Mouse (Mus musculus): ENCODE data around the gene Gm10964. TPM values are rescaled to one million over a fixed set of nuclear protein-coding genes. Genes with fewer than 3 reads are reported as not detected.

The Gm10964 gene
- total and polyA plus RNA-seq, 2 experiments from 2014 or later: not detected

DNA sequence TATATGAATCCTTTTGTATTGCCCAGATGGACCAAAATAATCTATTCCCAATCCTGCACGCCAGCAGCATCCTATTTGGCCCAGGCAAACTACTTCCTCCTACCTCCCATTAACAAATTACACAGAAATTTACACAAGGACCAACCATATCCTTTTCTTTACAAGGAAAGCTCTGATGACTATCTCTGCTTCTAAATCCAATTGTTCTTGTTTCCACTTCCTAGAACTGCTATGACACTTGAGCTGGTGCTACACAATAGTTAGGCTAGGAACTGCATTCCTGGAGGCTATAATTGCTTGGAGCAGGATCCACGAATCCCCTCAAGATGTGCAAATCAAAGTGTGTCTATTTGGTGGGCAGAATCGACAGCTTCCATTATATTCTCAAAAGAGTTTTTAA is 27.6 kb downstream of the Gm10964 start:
- ATAC-seq (no peak), DNase-seq (no peak)
- H3K36me3 ChIP-seq (ENCODE audit: insufficient read depth): peaks cover 13% of the 10 kb centered on the region; the same call in 1 of the 2 replicates
- H3K9ac ChIP-seq: no peak overlapping the region
- no peak overlapping the region for H3K27ac ChIP-seq (ENCODE audit: low read depth, low read length)
- H3K4me3 ChIP-seq (ENCODE audit: low read depth, low read length): no peak overlapping the region
- no peak for TF ChIP-seq CTCF (IDR thresholded peaks at IDR 0.05; ENCODE audit: low read depth)
- no peaks in the 10 kb centered on the region for H3K4me1 ChIP-seq (ENCODE audit: insufficient read depth)
- 64% methylated on average over 3 of the region's 3 CpGs for WGBS
- H3K9me3 ChIP-seq (ENCODE audit: low read length): no peaks in the 10 kb centered on the region
- no peak overlapping the region for H3K4me2 ChIP-seq (ENCODE audit: low read depth)
- H3K27me3 ChIP-seq (ENCODE audit: insufficient read depth, low read length): no peaks in the 10 kb centered on the region

DNA sequence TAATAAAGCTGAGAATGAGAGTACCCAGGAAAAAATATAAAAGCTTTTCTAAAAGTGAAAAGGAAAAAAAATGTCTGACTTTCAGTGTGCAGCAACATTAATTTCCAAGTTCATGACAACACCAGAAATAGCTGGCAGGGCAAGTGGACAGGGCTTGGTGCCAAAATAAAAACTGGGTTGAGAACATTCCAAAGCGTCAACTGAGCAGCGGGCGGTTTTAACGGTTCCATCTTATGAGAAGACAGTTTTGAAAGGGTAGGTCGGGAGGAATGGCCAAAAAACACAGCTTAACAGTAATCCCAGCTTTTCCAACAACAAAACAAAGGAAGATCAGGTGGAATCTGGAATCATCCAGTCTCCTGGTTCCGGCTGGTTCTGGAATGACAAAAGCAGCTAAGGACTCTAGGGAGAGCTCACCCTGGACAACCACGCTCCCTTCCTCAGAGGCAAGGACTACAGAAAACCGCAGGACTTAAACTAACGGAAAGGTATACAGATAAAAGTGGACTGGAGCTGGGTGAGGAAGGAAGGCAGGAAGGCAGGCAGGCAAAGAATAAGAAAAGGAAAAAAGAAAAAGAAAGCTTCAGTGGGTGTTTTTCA is 32.5 kb downstream of the Gm10964 start:
- Histone ChIP-seq H3K27ac (ENCODE audit: low read depth, low read length) (no peak overlapping the region; the same call in 1 of the 2 replicates), H3K9me3 (ENCODE audit: low read length) (no peaks in the 10 kb centered on the region), H3K4me1 (ENCODE audit: insufficient read depth) (no peaks in the 10 kb centered on the region), H3K36me3 (ENCODE audit: insufficient read depth) (0 out of 2 replicates have a peak, but pooled peaks cover 4% of the 10 kb centered on the region), H3K4me2 (ENCODE audit: low read depth) (no peak overlapping the region), H3K9ac (no peak overlapping the region), H3K27me3 (ENCODE audit: insufficient read depth, low read length) (no peaks in the 10 kb centered on the region), H3K4me3 (ENCODE audit: low read depth, low read length) (no peak overlapping the region)
- DNase-seq (peak; percentile 26), ATAC-seq (peak; percentile 29; the same call in 1 of the 2 replicates)
- WGBS: 55% methylated on average over 9 of the region's 9 CpGs
- no peak for TF ChIP-seq CTCF (IDR thresholded peaks at IDR 0.05; ENCODE audit: low read depth)

DNA sequence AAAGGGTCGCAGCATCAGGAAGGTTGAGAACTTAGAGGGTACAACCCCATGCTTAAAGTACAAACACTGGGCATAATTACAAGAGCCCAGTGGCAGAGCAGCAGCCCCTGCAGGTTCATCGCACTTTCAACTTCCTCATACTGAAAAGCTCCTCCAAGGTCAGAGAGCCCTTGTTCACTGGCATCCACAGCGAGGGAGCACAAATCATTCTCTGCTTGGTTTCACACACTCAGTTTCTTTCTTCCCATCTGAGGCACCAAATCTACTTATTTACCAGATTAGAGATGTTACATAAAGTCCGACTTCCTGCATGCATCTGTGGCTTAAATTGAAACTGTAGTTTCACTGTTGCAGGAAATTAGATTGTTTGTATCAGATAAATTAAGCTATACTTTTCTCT is 33.7 kb downstream of the Gm10964 start:
- Histone ChIP-seq H3K4me2 (ENCODE audit: low read depth) (no peak overlapping the region), H3K27me3 (ENCODE audit: insufficient read depth, low read length) (no peaks in the 10 kb centered on the region), H3K4me3 (ENCODE audit: low read depth, low read length) (no peak overlapping the region), H3K9ac (no peak overlapping the region), H3K9me3 (ENCODE audit: low read length) (no peaks in the 10 kb centered on the region), H3K4me1 (ENCODE audit: insufficient read depth) (no peaks in the 10 kb centered on the region), H3K27ac (ENCODE audit: low read depth, low read length) (no peak overlapping the region), H3K36me3 (ENCODE audit: insufficient read depth) (0 out of 2 replicates have a peak, but pooled peaks cover 12% of the 10 kb centered on the region)
- ATAC-seq (no peak), DNase-seq (no peak)
- no peak for TF ChIP-seq CTCF (IDR thresholded peaks at IDR 0.05; ENCODE audit: low read depth)
- 76% methylated on average over 4 of the region's 4 CpGs for WGBS

DNA sequence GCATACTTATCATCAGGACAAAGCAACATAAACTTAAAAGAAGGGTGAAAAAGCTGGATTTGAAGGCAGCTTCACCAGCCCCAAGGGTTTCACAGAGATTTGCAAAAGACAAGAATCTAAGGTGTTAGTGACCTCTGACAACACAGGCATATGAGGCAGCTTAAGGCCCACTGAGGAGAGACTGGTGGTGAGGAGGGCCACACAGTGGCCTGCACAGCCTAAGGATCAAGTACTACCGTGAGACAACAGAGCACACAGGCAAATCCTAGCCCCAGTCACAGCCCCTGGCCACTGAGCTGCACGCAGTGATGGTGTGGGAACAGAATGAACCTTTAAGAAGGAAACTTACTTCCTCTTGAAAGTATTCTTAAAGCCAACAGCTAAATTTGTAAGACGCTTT is 34.3 kb downstream of the Gm10964 start:
- Histone ChIP-seq H3K9ac (no peak overlapping the region), H3K4me1 (ENCODE audit: insufficient read depth) (no peaks in the 10 kb centered on the region), H3K36me3 (ENCODE audit: insufficient read depth) (0 out of 2 replicates have a peak, but pooled peaks cover 12% of the 10 kb centered on the region), H3K4me2 (ENCODE audit: low read depth) (no peak overlapping the region), H3K4me3 (ENCODE audit: low read depth, low read length) (no peak overlapping the region), H3K27me3 (ENCODE audit: insufficient read depth, low read length) (no peaks in the 10 kb centered on the region), H3K27ac (ENCODE audit: low read depth, low read length) (no peak overlapping the region), H3K9me3 (ENCODE audit: low read length) (no peaks in the 10 kb centered on the region)
- WGBS: 75% methylated on average over 3 of the region's 3 CpGs
- no peak for TF ChIP-seq CTCF (IDR thresholded peaks at IDR 0.05; ENCODE audit: low read depth)
- ATAC-seq (no peak), DNase-seq (no peak)

DNA sequence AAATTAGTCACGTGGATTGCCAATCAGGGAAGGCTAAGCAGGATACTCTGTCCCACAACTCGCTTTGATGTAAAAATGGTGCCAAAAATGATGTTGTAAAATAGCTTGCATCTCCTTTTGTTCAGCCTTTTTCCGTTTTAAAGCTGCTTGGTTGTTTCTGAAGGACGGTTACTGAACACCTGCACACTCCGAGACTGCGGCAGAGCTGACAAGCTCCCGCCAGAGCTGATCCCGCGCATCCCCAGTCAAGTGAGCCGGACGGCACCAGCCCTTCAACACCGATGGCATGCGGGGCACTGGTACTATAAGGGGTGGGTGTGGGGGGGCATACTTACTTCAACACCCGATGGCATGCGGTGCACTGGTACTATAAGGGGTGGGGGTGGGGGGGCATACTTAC is 34.8 kb downstream of the Gm10964 start:
- no peak for ATAC-seq
- TF ChIP-seq CTCF (IDR thresholded peaks at IDR 0.05; ENCODE audit: low read depth): no peak
- WGBS: 78% methylated on average over 15 of the region's 15 CpGs

DNA sequence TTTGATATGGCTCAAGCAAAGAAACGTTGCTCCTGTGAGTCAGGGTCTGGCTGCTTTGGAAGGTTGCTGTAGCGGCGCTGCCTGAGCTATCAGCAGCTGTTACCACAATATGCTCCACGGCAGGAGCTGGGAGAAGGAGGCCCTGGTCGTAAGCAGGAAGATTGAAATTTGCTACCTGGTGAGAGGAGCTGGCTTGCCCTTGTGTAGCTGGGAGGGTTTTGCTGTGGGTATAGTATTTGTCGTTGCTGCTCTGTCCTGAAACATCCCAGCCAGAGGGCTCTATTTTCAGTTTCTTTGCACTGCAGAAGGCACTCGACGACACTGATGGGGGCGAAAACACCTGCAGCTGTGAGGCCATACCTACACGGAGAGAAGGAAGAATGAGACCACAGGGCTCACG is 38.8 kb downstream of the Gm10964 start:
- 76% methylated on average over 11 of the region's 11 CpGs for WGBS
- ATAC-seq: no peak
- H3K4me1 ChIP-seq (ENCODE audit: insufficient read depth): no peaks in the 10 kb centered on the region
- H3K36me3 ChIP-seq (ENCODE audit: insufficient read depth): 0 out of 2 replicates have a peak, but pooled peaks cover 12% of the 10 kb centered on the region
- H3K4me3 ChIP-seq (ENCODE audit: low read depth, low read length): no peak overlapping the region
- no peak for TF ChIP-seq CTCF (IDR thresholded peaks at IDR 0.05; ENCODE audit: low read depth)
- DNase-seq: no peak
- no peak overlapping the region for H3K27ac ChIP-seq (ENCODE audit: low read depth, low read length)
- no peak overlapping the region for H3K4me2 ChIP-seq (ENCODE audit: low read depth)
- H3K9me3 ChIP-seq (ENCODE audit: low read length): no peaks in the 10 kb centered on the region
- H3K27me3 ChIP-seq (ENCODE audit: insufficient read depth, low read length): no peaks in the 10 kb centered on the region
- no peak overlapping the region for H3K9ac ChIP-seq

More for the DNA sequence above, 34.8 kb downstream of the Gm10964 start:
- DNase-seq: no peak
- Histone ChIP-seq H3K9me3 (ENCODE audit: low read length) (no peaks in the 10 kb centered on the region), H3K27me3 (ENCODE audit: insufficient read depth, low read length) (no peaks in the 10 kb centered on the region), H3K4me2 (ENCODE audit: low read depth) (no peak overlapping the region), H3K9ac (no peak overlapping the region), H3K36me3 (ENCODE audit: insufficient read depth) (0 out of 2 replicates have a peak, but pooled peaks cover 12% of the 10 kb centered on the region), H3K27ac (ENCODE audit: low read depth, low read length) (no peak overlapping the region), H3K4me1 (ENCODE audit: insufficient read depth) (no peaks in the 10 kb centered on the region), H3K4me3 (ENCODE audit: low read depth, low read length) (no peak overlapping the region)

DNA sequence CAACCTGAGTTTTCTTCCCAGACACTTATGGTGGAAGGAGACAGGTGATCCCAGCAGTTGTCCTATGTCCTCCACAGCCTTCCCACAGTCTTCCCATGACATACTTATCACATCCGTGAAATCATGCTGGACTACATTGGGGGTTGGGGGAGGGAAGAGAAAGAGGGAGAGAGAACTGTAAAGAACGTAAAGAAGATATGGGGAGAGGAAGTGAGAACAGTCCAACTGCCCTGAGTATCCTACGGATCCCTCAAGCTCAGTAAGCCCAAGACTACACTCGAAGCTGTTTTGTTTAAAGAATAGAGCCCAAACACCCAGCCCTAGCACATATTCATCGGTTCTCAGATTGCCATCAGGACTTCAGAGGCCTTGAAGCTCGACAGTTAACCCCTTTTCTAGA is 39.5 kb downstream of the Gm10964 start:
- Histone ChIP-seq H3K27me3 (ENCODE audit: insufficient read depth, low read length) (no peaks in the 10 kb centered on the region), H3K36me3 (ENCODE audit: insufficient read depth) (0 out of 2 replicates have a peak, but pooled peaks cover 12% of the 10 kb centered on the region), H3K4me3 (ENCODE audit: low read depth, low read length) (no peak overlapping the region), H3K9me3 (ENCODE audit: low read length) (no peaks in the 10 kb centered on the region), H3K9ac (no peak overlapping the region), H3K27ac (ENCODE audit: low read depth, low read length) (no peak overlapping the region), H3K4me2 (ENCODE audit: low read depth) (no peak overlapping the region), H3K4me1 (ENCODE audit: insufficient read depth) (no peaks in the 10 kb centered on the region)
- TF ChIP-seq CTCF (IDR thresholded peaks at IDR 0.05; ENCODE audit: low read depth): no peak
- no peak for DNase-seq
- 87% methylated on average over 6 of the region's 6 CpGs for WGBS
- ATAC-seq: no peak
